Mouse (Mus musculus): ENCODE results near the gene Foxd2. TPM values are rescaled to one million over a fixed set of nuclear protein-coding genes. Genes with fewer than 3 reads are reported as not detected.

Foxd2 gene
- polyA plus RNA-seq, 1 experiment from 2014 or later = not detected

- no peak overlapping the region for H3K9ac ChIP-seq (ENCODE audit: low read length)
- no peaks in the 10 kb centered on the region for H3K36me3 ChIP-seq (ENCODE audit: control insufficient read depth, insufficient read depth)
- no peaks in the 10 kb centered on the region for H3K9me3 ChIP-seq (replicated peaks; ENCODE audit: control insufficient read depth, low read length)
- no peak for ATAC-seq (replicated peaks; ENCODE audit: extremely low read depth, insufficient read depth, low FRiP score)
- no peak overlapping the region for H3K4me2 ChIP-seq (ENCODE audit: low read depth, low read length)
- H3K4me1 ChIP-seq (ENCODE audit: control insufficient read depth, insufficient read depth, low read length) = no peaks in the 10 kb centered on the region
- peaks cover 7% of the 10 kb centered on the region; the same call in 1 of the 2 replicates for H3K27me3 ChIP-seq (ENCODE audit: control insufficient read depth, insufficient read depth, low read length)
- H3K27ac ChIP-seq (ENCODE audit: low read length) = no peak overlapping the region
- 87% methylated on average over 1 of the region's 1 CpGs for WGBS
- no peak overlapping the region for H3K4me3 ChIP-seq (ENCODE audit: low read length)
Observed at GRCm38 (mm10) chr4:114882232-114882631, 26.4 kb downstream of the Foxd2 start.

DNA sequence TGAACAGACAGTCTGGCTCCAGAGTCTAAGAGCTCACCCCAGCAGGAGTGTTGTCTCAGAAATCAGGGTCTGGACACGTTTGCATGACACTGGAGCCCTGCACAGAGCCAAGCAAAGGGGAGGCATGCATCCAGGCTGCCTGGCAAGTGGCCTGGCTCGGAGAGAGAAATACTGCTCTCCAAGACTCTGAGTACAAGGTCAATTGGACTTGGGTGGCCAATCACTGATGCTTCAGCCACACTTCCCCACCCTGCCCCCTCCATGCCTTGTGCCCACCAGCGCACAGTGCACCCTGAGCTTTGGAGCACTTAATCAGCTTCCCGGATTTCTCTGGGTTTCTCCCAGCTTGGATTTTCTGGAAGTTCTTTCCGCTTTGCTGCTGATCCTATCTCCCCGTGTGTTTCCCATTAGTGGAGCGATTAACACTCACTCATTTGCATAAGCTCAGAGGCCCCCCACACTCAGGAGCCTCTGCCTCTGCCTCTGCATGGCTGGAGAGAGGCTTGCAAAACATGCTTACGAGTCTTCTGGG lies 32.2 kb downstream of the Foxd2 start:
- H3K9me3 ChIP-seq (replicated peaks; ENCODE audit: control insufficient read depth, low read length) = no peaks in the 10 kb centered on the region
- H3K27me3 ChIP-seq (ENCODE audit: control insufficient read depth, insufficient read depth, low read length) = no peaks in the 10 kb centered on the region
- H3K36me3 ChIP-seq (ENCODE audit: control insufficient read depth, insufficient read depth) = no peaks in the 10 kb centered on the region
- ATAC-seq (replicated peaks; ENCODE audit: extremely low read depth, insufficient read depth, low FRiP score) = 0 out of 2 replicates have a peak, but pooled peaks have one; percentile 49
- no peak overlapping the region for H3K27ac ChIP-seq (ENCODE audit: low read length)
- H3K4me3 ChIP-seq (ENCODE audit: low read length) = no peak overlapping the region
- no peak overlapping the region for H3K4me2 ChIP-seq (ENCODE audit: low read depth, low read length)
- no peaks in the 10 kb centered on the region for H3K4me1 ChIP-seq (ENCODE audit: control insufficient read depth, insufficient read depth, low read length)
- H3K9ac ChIP-seq (ENCODE audit: low read length) = no peak overlapping the region
- 22% methylated on average over 8 of the region's 8 CpGs for WGBS

GRCm38 (mm10) chr4:114869765-114870490 lies 38.7 kb downstream of the Foxd2 start:
- Histone ChIP-seq H3K36me3 (ENCODE audit: control insufficient read depth, insufficient read depth) (no peaks in the 10 kb centered on the region), H3K4me1 (ENCODE audit: control insufficient read depth, insufficient read depth, low read length) (no peaks in the 10 kb centered on the region), H3K4me3 (ENCODE audit: low read length) (no peak overlapping the region), H3K9me3 (replicated peaks; ENCODE audit: control insufficient read depth, low read length) (no peaks in the 10 kb centered on the region), H3K27me3 (ENCODE audit: control insufficient read depth, insufficient read depth, low read length) (no peaks in the 10 kb centered on the region), H3K27ac (ENCODE audit: low read length) (no peak overlapping the region), H3K9ac (ENCODE audit: low read length) (no peak overlapping the region), H3K4me2 (ENCODE audit: low read depth, low read length) (no peak overlapping the region)
- no peak for ATAC-seq (replicated peaks; ENCODE audit: extremely low read depth, insufficient read depth, low FRiP score)
- 49% methylated on average over 11 of the region's 11 CpGs for WGBS

DNA sequence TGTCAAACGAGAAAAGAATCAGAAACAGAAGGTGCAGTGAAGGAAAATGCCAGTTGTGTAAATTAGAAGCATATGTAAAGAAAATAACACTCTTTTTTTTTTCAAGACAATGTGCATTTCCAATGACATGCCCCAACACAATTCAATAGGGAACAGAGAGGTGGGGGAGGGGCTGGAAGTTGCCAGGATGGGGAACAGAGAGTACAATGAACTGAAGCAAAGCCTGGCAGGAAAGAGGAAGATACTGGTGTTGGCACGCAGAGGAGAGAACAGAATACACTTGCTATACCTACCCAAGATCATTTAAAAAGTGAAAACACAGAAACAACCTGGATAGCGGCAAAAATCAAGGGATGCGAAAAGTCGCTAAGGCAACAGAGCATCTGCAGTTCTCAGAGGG lies 45.5 kb downstream of the Foxd2 start:
- Histone ChIP-seq H3K9me3 (replicated peaks; ENCODE audit: control insufficient read depth, low read length) (no peaks in the 10 kb centered on the region), H3K4me2 (ENCODE audit: low read depth, low read length) (no peak overlapping the region), H3K4me1 (ENCODE audit: control insufficient read depth, insufficient read depth, low read length) (no peaks in the 10 kb centered on the region), H3K9ac (ENCODE audit: low read length) (no peak overlapping the region), H3K36me3 (ENCODE audit: control insufficient read depth, insufficient read depth) (no peaks in the 10 kb centered on the region), H3K27me3 (ENCODE audit: control insufficient read depth, insufficient read depth, low read length) (no peaks in the 10 kb centered on the region; the same call in 1 of the 2 replicates), H3K27ac (ENCODE audit: low read length) (no peak overlapping the region), H3K4me3 (ENCODE audit: low read length) (no peak overlapping the region)
- WGBS = 78% methylated on average over 5 of the region's 5 CpGs
- no peak for ATAC-seq (replicated peaks; ENCODE audit: extremely low read depth, insufficient read depth, low FRiP score)

DNA sequence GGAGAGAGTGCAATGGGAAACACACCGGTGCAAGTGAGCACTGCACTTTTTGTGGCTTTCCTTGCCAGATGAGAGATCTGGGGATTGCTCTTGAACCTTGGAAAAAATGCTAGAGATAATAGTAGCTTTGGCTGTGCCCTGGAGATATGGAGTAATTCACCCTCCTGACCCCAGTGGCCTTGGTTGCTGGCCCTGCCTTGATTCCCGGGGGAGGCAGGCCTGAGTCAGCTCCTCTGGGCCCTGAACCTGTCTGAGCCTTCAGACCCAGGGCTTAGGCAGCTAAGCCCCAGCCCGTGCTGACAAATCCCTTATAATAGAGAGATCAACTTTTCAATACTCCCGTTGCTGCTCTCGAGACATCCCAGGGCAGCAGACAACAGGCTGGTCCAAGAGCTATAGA lies 50.2 kb downstream of the Foxd2 start:
- Histone ChIP-seq H3K9ac (ENCODE audit: low read length) (no peak overlapping the region), H3K27ac (ENCODE audit: low read length) (no peak overlapping the region), H3K27me3 (ENCODE audit: control insufficient read depth, insufficient read depth, low read length) (peaks cover 2% of the 10 kb centered on the region; the same call in 1 of the 2 replicates), H3K36me3 (ENCODE audit: control insufficient read depth, insufficient read depth) (no peaks in the 10 kb centered on the region), H3K4me2 (ENCODE audit: low read depth, low read length) (no peak overlapping the region), H3K4me1 (ENCODE audit: control insufficient read depth, insufficient read depth, low read length) (no peaks in the 10 kb centered on the region), H3K4me3 (ENCODE audit: low read length) (no peak overlapping the region), H3K9me3 (replicated peaks; ENCODE audit: control insufficient read depth, low read length) (no peaks in the 10 kb centered on the region)
- ATAC-seq (replicated peaks; ENCODE audit: extremely low read depth, insufficient read depth, low FRiP score) = no peak
- 39% methylated on average over 5 of the region's 5 CpGs for WGBS

Other genes with a start within 250 kb of the Foxd2 start
- not detected in 2 replicates for gene Gm12830, start 87.2 kb downstream of the Foxd2 start, polyA plus RNA-seq (2015; fragmentation: Nextera tagmentation; extraction: Ambion mirVana)
- not detected in 2 replicates for gene Foxe3, start 17.1 kb upstream of the Foxd2 start, polyA plus RNA-seq (2015; fragmentation: Nextera tagmentation; extraction: Ambion mirVana)
- gene Cmpk1, start 78.4 kb upstream of the Foxd2 start, polyA plus RNA-seq (2015; fragmentation: Nextera tagmentation; extraction: Ambion mirVana) = 57.2 and 61.6 TPM in 2 replicates
- 7.7 and 8.3 TPM in 2 replicates for gene Stil, start 91.3 kb upstream of the Foxd2 start, polyA plus RNA-seq (2015; fragmentation: Nextera tagmentation; extraction: Ambion mirVana)
- gene Tal1, start 147.6 kb upstream of the Foxd2 start, polyA plus RNA-seq (2015; fragmentation: Nextera tagmentation; extraction: Ambion mirVana) = 0.89 and 1.3 TPM in 2 replicates
- 1.7 and 4.2 TPM in 2 replicates for gene Pdzk1ip1, start 179.8 kb upstream of the Foxd2 start, polyA plus RNA-seq (2015; fragmentation: Nextera tagmentation; extraction: Ambion mirVana)
- not detected in 2 replicates for gene Cyp4x1, start 225.4 kb upstream of the Foxd2 start, polyA plus RNA-seq (2015; fragmentation: Nextera tagmentation; extraction: Ambion mirVana)

All from heart, embryonic 16.5 days (tissue).